Mouse (Mus musculus): ENCODE measurements around the gene Cdh15.

GRCm38 (mm10) chr8:122812610-122813250 lies 35.0 kb upstream of the Cdh15 start:
- TF ChIP-seq CTCF (IDR thresholded peaks at IDR 0.05; ENCODE audit: insufficient read depth, low read depth, low read length) (no peak), POLR2A (IDR thresholded peaks at IDR 0.05; ENCODE audit: insufficient read depth, low read depth, low read length) (no peak)

Data from olfactory bulb, adult 2 months (tissue).